Mouse (Mus musculus): Measurements from ENCODE around the gene Rab36. TPM values are rescaled to one million over a fixed set of nuclear protein-coding genes. Genes with fewer than 3 reads are reported as not detected.
A peak's percentile ranks its signal among the peaks of the same experiment; 100 is the strongest.

Rab36 gene
- under 1 TPM; 0.66 to 0.76 TPM for total RNA-seq (2021)
- long read RNA-seq, experiment 1, result 0 reads
- long read RNA-seq, experiment 2, result 0 reads

DNA sequence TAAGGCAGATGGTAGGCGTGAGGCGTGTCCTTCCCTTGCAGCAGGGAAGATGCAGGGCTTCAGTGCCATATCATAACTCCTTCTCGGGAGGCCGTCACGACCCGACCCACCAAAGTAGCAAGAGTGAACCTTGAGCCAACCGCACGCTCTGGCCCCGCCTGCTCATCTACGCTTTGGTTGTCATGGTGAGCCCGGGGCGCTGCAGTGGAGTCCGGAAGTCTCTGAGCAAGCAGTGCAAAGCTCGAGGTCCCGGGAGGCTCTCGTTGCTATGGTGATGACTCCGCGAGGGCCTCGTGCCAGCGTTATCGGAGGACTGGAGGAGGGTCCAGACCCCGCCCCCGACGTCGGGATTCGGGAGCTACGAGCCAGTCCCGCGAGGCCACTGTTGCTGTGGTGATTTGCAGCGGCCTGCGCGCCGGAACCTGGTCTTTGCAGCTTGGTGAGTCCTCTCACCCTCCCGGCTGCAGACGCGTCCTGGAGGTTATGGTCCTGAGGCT lies at the start of gene Rab36:
TSS of gene Rab36 (plus strand) at position 176 of the 497 bp plus-strand sequence.
- intact Hi-C loops (cut with DNase I; ENCODE audit: low total_unique reads), result no loop called here

DNA sequence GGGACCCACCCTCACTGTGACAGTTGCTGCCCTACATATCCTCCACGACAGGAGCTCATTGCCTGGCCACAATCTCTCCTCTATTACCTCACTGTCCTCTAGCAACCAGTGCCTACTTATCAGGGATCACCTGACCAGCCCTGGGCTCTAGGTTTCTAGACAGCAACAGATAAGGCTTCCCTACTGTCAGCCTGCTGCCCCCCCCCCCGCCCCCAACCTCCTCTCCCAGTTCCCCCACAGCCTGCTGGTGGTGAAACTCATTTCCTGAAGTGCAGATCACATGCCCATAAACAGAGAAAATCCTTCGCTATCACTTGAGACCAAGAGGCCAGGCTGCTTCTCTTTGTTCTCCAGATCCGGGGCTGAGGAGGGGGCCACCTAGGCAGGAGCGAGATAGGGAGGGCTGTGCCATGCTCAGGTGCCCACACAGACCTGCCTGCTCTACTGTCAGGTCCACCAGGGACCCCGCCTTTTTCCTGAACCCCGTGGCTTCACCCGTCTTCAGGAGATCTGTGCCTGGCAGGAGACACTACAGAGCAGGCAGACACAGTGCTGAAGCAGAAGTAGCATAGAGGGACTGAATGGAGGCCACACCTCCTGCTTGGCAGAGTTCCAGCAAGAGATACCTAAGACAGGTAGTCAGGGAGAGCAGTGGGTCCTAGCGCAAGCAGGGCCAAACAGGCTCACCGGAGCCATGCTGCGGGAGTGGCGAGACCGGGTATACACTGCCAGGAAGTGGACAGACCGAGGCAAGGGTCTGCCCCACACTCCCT lies 49.0 kb upstream of the Rab36 start:
- intact Hi-C loops (cut with DNase I; ENCODE audit: low total_unique reads), result no loop called here
- DNase-seq, result no peak

More for the DNA sequence above, at the start of gene Rab36:
- DNase-seq, result peak; percentile 93

DNA sequence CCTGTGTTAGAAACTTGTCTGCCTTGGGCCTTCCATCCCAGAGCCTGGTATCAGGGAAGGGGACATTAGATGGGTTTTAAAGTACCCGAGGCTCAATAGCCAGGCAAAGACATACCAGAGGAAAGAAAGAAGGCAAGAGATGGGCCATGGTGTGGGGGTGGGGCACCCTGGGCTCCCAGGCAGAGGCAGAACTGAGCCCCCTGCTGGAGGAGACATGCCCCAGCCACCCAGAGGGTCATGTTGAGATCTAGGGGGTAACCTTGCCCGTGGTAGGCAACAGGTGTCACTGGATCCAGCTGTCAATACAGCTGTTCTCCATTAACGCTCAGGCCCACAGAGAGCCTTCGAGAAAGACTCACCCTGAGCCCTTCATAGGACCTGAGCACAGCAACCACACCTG lies 47.0 kb upstream of the Rab36 start:
- intact Hi-C loops (cut with DNase I; ENCODE audit: low total_unique reads), result no loop called here
- no peak for DNase-seq

DNA sequence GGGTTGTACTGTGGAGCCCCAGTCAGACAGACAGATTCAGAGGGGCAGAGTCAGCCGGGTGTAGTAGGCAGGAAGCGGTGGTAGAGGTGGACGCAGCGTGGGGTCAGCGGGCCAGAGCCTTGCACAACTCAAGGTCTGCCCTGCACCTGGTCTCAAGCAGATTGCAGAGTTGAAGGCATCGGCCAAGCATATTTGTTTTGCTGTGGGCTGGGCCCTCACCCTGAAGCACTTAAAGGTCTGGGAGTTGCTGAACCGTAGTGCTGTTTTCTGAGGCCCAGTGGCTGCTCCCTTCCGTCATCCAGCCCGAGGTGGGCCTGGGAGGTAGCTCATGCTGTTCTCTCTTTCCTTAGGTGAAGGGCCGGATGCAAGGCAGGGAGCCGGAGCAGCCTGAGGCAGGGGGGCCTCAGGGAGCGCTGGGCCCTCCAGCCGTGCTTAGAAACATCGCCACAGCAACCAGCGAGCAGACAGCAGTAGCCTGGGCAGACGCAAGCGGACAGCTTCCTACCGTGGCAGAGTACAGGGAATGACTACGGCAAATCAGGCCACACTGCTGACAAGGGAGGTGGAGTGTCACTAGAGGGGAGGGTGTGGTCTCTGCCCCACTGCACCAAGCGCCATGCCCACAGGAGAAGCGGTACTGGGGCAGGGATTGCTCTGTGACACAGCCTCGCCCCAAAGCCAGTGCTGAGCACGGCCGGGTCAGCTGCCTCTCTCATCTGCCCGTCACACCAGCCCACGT lies 46.1 kb upstream of the Rab36 start:
- intact Hi-C loops (cut with DNase I; ENCODE audit: low total_unique reads), result no loop called here
- no peak for DNase-seq

DNA sequence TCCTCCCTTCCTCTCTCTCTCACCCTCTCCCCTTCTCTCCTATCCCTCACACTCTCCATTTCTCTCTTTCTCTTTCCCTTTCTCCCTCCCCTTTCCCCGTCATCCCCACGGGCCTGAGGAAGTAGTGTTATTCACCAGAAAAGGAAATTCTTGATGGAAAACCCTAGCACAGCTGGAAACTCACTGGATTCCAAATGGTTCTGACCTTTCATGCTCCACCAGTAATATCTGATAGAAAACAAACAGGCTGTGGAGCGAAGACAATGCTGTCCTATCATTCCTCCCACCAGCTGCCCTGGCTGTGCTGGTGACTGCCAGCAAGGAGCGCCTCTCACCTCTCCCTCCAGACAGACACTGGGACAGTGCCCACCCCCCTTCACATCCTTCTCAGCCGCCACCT lies 42.0 kb upstream of the Rab36 start:
- no peak for DNase-seq
- intact Hi-C loops (cut with DNase I; ENCODE audit: low total_unique reads), result no loop called here

DNA sequence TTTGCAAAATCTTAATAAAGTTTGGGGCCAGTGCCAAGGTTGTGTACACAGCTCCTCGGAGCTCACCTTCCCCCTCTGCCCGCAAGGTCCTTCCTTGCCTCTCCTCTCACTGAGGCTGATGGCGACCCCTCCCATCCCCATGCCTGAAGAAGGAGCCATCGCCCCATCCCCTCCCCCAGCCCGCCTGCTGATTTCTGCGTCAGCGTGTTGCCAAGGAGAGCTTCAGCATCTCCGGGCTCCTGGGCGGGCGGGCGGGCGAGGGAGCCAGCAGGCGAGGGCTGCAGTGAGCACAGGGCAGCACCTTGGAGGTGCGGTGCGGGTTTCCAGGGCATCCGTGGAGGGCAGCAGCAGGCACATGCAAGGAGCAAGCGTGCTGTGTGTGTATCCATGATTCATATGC lies 41.5 kb upstream of the Rab36 start:
- intact Hi-C loops (cut with DNase I; ENCODE audit: low total_unique reads), result no loop called here
- DNase-seq, result no peak

DNA sequence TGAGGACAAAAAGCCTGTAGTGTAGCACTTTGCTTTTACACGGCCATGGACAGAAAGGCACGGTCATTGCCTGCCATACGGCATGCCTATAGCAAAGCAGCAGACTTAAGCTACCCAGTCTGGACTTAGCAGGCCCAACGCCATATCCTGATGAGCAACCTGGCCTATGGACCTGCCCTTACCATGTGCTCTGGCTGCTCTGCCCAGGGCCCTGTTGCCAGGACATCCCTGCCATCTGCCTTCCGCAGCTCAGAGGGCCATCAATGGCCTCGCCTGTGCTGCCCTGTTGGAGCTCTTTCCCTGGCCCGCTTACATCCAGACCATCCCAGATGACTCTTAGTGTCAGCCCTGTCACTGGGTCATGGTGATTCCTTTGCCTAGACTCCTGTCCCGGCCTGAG lies 35.5 kb upstream of the Rab36 start:
- intact Hi-C loops (cut with DNase I; ENCODE audit: low total_unique reads), result no loop called here
- no peak for DNase-seq

DNA sequence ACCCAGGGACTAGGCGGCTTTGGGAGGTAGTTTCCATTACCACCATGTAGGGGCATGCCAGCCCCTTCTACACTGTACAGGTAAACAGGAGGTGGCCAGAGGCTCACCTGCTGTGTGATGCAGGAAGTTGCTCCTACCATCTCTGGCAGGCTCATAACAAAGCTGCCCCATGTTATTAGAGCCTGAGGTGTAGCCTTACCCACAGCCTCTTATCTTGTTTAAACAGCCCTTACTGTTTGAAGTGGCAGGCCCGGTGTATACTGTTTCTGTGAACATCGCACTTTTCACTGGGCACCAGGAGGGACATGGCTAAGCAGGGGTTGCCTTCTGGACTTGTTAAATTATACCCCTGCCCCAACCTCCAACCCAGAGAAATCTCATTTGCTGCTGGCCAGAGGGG lies 32.8 kb upstream of the Rab36 start:
- intact Hi-C loops (cut with DNase I; ENCODE audit: low total_unique reads), result no loop called here
- DNase-seq, result no peak

DNA sequence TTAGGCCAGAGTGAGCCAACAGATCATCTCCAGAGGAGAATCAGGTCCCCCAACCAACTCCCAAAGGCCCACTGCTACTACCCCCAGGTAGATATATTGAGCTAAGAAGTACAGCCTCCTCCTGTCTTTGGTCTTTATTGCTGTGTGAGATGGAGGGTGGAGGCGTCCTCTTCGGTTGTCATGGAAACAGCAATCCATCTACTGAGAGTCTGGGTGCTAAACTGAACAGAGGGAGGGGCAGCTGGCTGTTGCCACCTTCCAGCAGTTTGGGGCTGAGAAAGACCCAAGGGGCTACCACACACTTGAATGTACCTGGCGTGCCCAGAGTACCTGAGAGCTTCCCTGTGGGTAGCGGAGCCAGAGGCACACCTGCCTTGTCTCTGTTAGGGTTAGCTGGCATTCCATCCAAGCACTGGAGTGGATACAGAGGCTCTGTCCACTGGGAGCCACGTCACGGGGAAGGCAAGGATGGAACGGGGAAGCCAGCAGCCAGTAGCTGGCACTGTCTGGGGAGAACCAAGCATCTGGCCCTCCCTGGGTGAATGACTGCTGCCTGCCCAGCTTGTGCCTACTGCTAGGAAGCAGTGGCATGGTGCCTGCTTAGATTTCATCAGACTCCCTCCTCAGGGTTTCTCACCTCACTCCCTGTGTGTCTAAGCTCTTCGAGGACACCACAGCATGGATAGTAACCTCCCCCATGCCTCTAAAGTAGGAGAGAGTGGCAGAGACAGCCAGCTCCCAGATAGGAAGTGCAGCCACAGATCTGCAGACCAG lies 29.8 kb upstream of the Rab36 start:
- no peak for DNase-seq
- intact Hi-C loops (cut with DNase I; ENCODE audit: low total_unique reads), result no loop called here

DNA sequence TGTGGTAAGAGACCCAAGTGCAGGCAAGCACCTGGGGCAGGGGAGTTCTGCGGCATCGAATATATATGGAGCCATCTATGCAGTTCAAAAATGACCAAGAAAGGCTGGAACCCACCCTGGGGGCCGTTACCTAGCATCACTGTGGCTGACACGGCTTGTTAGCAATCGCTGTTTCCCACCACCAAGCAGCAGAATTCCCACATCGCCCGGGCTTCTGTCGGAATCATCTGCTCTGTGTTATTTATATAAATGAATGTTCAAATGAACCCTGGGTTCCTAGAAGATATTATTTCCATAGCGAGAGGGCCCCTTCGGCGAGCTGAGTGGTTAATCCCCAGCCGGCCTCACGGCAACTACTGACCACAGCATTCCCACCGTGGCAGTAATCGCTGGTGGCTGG lies 26.2 kb upstream of the Rab36 start:
- intact Hi-C loops (cut with DNase I; ENCODE audit: low total_unique reads), result no loop called here

DNA sequence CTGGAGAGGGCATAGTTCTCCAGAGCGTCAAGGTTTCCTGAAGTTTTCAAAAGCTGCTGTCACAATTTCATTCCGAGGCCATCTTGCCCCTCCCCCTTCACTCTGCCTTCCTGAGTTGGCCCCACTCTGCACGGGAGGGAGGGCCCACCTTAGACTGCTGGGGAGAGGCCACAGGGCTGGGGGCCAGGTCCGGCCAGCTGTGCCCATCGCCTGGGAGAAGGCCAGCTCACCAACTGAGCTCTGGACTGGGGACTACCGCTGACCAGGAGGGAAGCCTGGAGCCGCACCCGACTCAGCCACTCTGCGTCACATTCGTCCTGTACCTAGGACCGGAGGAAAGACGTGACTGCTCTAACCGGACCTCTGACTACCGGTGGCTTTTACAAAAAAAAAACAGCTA lies 21.4 kb upstream of the Rab36 start:
- intact Hi-C loops (cut with DNase I; ENCODE audit: low total_unique reads), result no loop called here
- DNase-seq, result no peak

More for the DNA sequence above, 26.2 kb upstream of the Rab36 start:
- DNase-seq, result no peak

DNA sequence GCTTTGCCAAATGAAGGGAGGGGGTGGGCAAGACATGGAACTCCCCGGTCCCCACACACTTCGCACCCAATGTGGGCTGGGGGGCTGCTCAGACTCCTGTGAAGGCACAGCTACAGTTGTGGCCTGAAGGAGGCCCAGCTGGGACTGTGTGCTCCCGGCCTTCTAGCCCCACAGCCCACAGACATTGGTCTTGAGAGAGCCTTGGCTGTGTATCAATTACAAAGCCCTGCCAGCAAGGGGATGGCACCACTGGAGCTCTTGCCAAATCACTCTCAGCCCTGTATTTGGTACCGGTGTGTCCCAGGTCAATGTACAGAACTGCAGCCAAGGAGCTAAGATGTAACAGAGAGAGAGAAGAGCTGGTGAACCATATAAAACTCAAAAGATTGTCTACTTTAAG lies 20.4 kb upstream of the Rab36 start:
- intact Hi-C loops (cut with DNase I; ENCODE audit: low total_unique reads), result no loop called here
- no peak for DNase-seq

DNA sequence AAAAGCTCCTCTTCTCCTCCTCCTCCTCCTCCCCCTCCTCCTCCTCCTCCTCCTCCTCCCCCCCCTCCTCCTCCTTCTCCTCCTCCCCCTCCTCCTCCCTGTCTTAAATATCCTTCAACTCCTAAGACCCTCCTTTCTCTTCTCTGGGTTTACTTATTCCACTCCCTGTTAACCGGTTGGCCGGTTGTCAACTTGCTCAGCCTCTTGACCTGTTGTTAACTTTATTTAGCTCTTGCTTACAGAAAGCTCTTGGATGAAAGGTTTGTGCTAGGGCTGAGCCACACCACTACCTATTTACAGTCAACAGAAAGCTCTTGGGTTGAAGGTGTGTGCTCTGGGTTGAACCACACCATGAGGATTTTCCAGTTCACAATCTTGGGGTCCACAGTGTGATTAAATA lies 16.6 kb upstream of the Rab36 start:
- intact Hi-C loops (cut with DNase I; ENCODE audit: low total_unique reads), result loop anchor here (2.0 kb wide), 1 partner anchor 87 kb away; no protein-coding TSS in a partner anchor
- no peak for DNase-seq

DNA sequence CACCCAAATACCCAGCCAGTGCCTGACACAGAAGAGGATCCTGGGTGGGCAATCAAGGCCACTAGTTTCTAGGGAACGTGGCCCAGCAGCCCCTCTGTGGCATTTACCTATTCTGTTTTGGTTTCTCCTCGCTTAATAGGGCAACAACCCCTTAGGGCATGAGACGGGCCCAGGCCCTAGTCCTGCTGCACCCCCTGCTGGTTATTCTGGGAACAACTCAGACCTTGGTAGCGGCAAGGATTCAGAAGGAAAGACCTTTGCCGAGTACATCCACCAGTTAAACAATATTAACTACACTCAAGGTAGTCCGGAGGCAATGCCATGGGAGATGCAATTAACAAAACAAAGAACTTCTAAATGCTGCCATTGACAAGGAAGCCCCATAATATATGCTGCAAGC lies 15.7 kb upstream of the Rab36 start:
- intact Hi-C loops (cut with DNase I; ENCODE audit: low total_unique reads), result loop anchor here (2.0 kb wide), 1 partner anchor 88 kb away; no protein-coding TSS in a partner anchor
- peak; percentile 61 for DNase-seq

DNA sequence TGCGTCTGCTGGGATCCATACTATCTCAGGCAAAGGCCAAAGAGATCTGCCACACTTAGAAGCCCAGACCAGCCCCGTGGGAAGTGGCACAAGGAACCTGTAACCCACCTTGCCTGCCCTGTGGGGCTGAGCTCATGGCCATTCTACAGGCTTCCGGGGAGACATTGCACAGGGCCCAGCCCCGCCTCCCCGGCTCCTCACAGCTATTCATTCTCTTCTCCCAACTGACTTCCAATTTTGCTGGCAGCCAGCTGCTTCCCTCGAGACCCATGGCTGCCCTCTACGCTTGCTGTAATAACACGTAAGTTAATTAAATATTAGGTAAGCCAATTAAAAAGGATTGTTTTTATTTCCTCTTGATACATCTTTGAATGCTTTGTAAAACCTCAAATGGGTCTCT lies 10.4 kb upstream of the Rab36 start:
- no peak for DNase-seq
- intact Hi-C loops (cut with DNase I; ENCODE audit: low total_unique reads), result no loop called here

DNA sequence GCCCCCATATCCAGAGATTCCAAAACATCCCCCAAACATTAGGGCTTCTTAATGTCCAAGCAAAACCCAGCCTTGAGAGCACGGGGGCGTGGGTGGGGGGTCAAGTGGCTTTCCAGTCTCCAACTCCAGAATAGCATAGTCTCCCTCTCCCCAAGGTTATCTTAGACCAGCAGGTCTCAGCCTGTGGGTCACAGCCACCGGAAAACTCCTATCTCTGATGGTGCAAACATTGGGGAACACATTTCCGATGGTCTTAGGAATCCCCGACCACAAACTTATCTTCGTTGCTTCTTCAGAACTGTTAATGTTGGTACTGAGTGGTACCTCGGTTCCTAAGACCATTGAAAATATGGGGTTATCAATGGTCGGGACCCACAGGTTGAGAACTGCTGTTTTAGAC lies 8.1 kb upstream of the Rab36 start:
- intact Hi-C loops (cut with DNase I; ENCODE audit: low total_unique reads), result no loop called here
- no peak for DNase-seq

DNA sequence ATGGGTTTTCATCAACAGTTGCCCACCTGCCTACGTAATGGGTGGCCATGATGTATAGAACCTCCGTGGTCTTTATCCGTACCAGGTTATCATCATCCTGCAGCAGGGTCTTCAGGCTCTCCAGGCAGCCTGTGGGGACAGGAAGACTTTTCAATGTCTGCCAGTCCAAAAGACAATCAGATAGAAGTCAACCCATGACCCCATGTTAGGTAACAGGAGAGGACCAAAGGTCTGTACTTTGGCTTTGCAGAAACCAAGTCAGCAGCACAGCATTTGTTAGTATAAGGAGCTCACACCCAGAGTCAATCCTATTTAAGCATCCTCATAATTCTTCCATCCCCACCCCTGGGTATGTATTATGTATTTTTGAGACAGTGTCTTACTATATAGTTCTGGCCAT lies 7.2 kb upstream of the Rab36 start:
- DNase-seq, result no peak
- intact Hi-C loops (cut with DNase I; ENCODE audit: low total_unique reads), result no loop called here

DNA sequence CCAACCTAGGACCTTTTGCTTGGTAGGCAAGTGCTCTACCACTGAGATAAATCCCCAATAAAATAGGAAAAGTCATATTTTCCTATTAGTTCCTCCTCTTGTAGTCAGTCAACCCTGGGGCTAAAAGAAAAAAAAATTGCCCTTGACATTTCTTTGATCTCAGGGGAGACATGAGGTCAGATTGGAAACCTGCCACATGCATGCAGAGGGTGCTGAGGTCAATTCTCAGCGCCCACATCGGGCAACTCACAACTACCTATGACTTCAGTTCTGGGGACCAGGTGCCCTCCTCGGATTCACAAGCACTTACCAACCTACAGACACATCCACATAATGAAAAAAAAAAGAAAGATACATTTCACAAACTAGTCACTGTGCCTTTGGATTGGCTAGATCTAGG lies 6.6 kb upstream of the Rab36 start:
- no peak for DNase-seq
- intact Hi-C loops (cut with DNase I; ENCODE audit: low total_unique reads), result no loop called here

DNA sequence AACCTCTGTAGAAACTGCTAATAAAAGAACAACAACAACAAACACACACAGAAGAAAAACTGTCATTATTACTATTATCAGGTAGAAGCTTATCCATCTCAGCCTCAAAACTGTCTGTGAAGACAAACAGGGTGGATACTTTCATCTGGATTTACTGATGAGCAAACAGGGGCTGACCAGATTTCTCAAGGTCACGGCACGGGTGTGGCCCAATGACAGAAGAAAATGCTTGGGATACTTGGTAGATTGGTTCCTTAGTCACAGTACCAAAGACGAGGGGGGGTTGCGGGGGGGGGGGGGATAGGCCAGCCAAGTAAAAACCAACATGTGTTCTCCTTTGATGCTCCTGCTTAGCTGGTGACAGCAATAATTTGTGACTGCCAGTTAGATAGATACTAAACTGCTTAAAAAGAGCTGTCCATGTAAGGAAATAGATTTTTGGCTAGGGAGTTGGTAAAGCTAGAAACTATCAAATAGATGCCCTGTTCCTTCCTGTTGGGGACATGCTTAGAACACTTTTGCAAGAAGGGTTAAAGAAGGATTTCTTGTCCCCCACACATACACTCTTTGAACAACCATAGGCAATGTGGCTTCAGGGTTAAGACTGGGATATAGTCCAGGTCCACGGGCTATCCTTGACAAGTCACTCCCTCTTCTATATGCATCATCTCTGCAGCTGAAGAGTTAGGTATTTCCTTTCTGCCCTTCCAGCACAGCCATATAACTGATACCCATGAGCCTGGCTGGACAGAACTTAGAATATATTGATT lies 5.3 kb upstream of the Rab36 start:
- intact Hi-C loops (cut with DNase I; ENCODE audit: low total_unique reads), result no loop called here
- no peak for DNase-seq

All from gastrocnemius, postnatal 14 days (tissue).